Mouse (Mus musculus): ENCODE measurements around the gene Vmn1r82. TPM values are rescaled to one million over a fixed set of nuclear protein-coding genes. Genes with fewer than 3 reads are reported as not detected.

Vmn1r82 gene
- polyA plus RNA-seq (2015; fragmentation: Nextera tagmentation; extraction: Ambion mirVana): not detected in 2 replicates

GRCm38 (mm10) chr7:12300130-12300529, at the start of gene Vmn1r82:
TSS of gene Vmn1r82 (plus strand) at chr7:12300430.

GRCm38 (mm10) chr7:12268169-12268568, 32.1 kb upstream of the Vmn1r82 start, which contains the start of gene Vmn1r81:
TSS of gene Vmn1r81 (minus strand) at chr7:12268269.

GRCm38 (mm10) chr7:12329381-12329780, 29.2 kb downstream of the Vmn1r82 start, which contains the start of gene Vmn1r83:
TSS of gene Vmn1r83 (minus strand) at chr7:12329481.

Other genes starting within 250 kb of the Vmn1r82 start
- not detected in 2 replicates for gene Vmn1r78, start 150.2 kb upstream of the Vmn1r82 start, polyA plus RNA-seq (2015; fragmentation: Nextera tagmentation; extraction: Ambion mirVana)
- gene Vmn1r79, start 129.2 kb upstream of the Vmn1r82 start, polyA plus RNA-seq (2015; fragmentation: Nextera tagmentation; extraction: Ambion mirVana): not detected in 2 replicates
- not detected in 2 replicates for gene Vmn1r80, start 111.1 kb upstream of the Vmn1r82 start, polyA plus RNA-seq (2015; fragmentation: Nextera tagmentation; extraction: Ambion mirVana)
- gene Vmn1r81, start 32.2 kb upstream of the Vmn1r82 start, polyA plus RNA-seq (2015; fragmentation: Nextera tagmentation; extraction: Ambion mirVana): not detected in 2 replicates
- gene Vmn1r83, start 29.1 kb downstream of the Vmn1r82 start, polyA plus RNA-seq (2015; fragmentation: Nextera tagmentation; extraction: Ambion mirVana): not detected in 2 replicates
- gene Vmn1r84, start 68.8 kb downstream of the Vmn1r82 start, polyA plus RNA-seq (2015; fragmentation: Nextera tagmentation; extraction: Ambion mirVana): not detected in 2 replicates
- gene Zfp551, start 122.3 kb downstream of the Vmn1r82 start, polyA plus RNA-seq (2015; fragmentation: Nextera tagmentation; extraction: Ambion mirVana): 6.9 and 7.3 TPM in 2 replicates
- gene Zfp606, start 177.9 kb downstream of the Vmn1r82 start, polyA plus RNA-seq (2015; fragmentation: Nextera tagmentation; extraction: Ambion mirVana): 16.8 TPM in 2 replicates
- not detected in 2 replicates for gene 2900092C05Rik, start 212.1 kb downstream of the Vmn1r82 start, polyA plus RNA-seq (2015; fragmentation: Nextera tagmentation; extraction: Ambion mirVana)

Data from neural tube, postnatal 0 days (tissue).